Mouse (Mus musculus) CH12.LX (cell line): ENCODE measurements around the gene Fgf11. TPM values are rescaled to one million over a fixed set of nuclear protein-coding genes. Genes with fewer than 3 reads are reported as not detected.

Source experiments
- DNase-seq: peaks from one replicate; pipeline ENCODE4 v3.0.0-alpha.2; 2013; ENCODE audit errors: extremely low read depth
- H3K27ac ChIP-seq: 2 replicates; pipeline ENCODE4 v1.5.1; 2012; ENCODE audit warnings: low read depth, mild to moderate bottlenecking, control low read depth, moderate library complexity; ENCODE audit not compliant: insufficient read depth
- H3K27me3 ChIP-seq: replicated peaks from 2 replicates; pipeline ENCODE3; 2012; ENCODE audit warnings: inconsistent platforms
- H3K36me3 ChIP-seq, 2 experiments: replicated peaks in 1 of 2; 2 replicates each; pipeline versions ENCODE3 to v1.6.1; 2012; ENCODE audit warnings: inconsistent platforms in 1 of 2, low read length in 1 of 2, mild to moderate bottlenecking in 1 of 2, mixed read lengths in 1 of 2, moderate library complexity in 1 of 2; ENCODE audit not compliant: control insufficient read depth in 1 of 2, insufficient read depth in 1 of 2
- H3K4me1 ChIP-seq, 2 experiments: 2 replicates each; pipeline ENCODE4 v1.6.1; 2012; ENCODE audit warnings: inconsistent platforms in 1 of 2, moderate library complexity in 1 of 2; ENCODE audit not compliant: insufficient read depth in 2 of 2, control insufficient read depth in 1 of 2
- H3K4me2 ChIP-seq: 2 replicates; pipeline ENCODE4 v1.6.1; 2012; ENCODE audit warnings: low read depth, mild to moderate bottlenecking, control low read depth; ENCODE audit not compliant: poor library complexity, insufficient read depth, severe bottlenecking
- H3K4me3 ChIP-seq, 3 experiments: fragments of 150-350 bp in 1 of 3; sonication (generic) in 1 of 3; replicated peaks in 1 of 3; 2 replicates each; pipeline versions ENCODE3 to v1.5.1; 2011 to 2012; ENCODE audit warnings: low read depth in 2 of 3, low read length in 2 of 3, mild to moderate bottlenecking in 2 of 3, moderate library complexity in 2 of 3, control low read depth in 1 of 3, improper control_type of control experiment in 1 of 3, inconsistent platforms in 1 of 3, mixed read lengths in 1 of 3; ENCODE audit not compliant: poor library complexity in 1 of 3
- H3K79me2 ChIP-seq: replicated peaks from 2 replicates; pipeline ENCODE4 v1.6.1; 2012; ENCODE audit warnings: mild to moderate bottlenecking, moderate library complexity; ENCODE audit not compliant: control insufficient read depth, poor library complexity, insufficient read depth, severe bottlenecking; ENCODE audit errors: extremely low read depth
- H3K9ac ChIP-seq: 2 replicates; pipeline ENCODE4 v1.6.1; 2012; ENCODE audit warnings: low read depth, mild to moderate bottlenecking, control low read depth, moderate library complexity; ENCODE audit not compliant: insufficient read depth
- H3K9me3 ChIP-seq: replicated peaks from 2 replicates; pipeline ENCODE3; 2012; ENCODE audit warnings: low read length, inconsistent platforms, mixed read lengths
- CHD1 ChIP-seq: IDR thresholded peaks from 2 replicates; pipeline ENCODE4 v1.6.1; 2012; ENCODE audit warnings: low read depth, low read length, improper control_type of control experiment, inconsistent platforms
- CTCF ChIP-seq, 2 experiments: IDR thresholded peaks in 1 of 2; conservative IDR thresholded peaks in 1 of 2; 2 replicates each; pipeline ENCODE4 v1.5.1; 2011 to 2012; ENCODE audit warnings: low read depth in 2 of 2, low read length in 2 of 2, improper control_type of control experiment in 1 of 2, inconsistent platforms in 1 of 2, mild to moderate bottlenecking in 1 of 2, moderate library complexity in 1 of 2
- RAD21 ChIP-seq: IDR thresholded peaks from 2 replicates; pipeline ENCODE4 v1.6.1; 2011; ENCODE audit warnings: low read depth, mild to moderate bottlenecking, low read length, improper control_type of control experiment, moderate library complexity
- SMC3 ChIP-seq: IDR thresholded peaks from 2 replicates; pipeline ENCODE4 v1.6.1; 2011; ENCODE audit warnings: low read depth, low read length, improper control_type of control experiment
- UBTF ChIP-seq: IDR thresholded peaks from 2 replicates; pipeline ENCODE4 v1.6.1; 2012; ENCODE audit warnings: low read depth, mild to moderate bottlenecking, inconsistent platforms, low read length, improper control_type of control experiment, moderate library complexity
- ZMIZ1 ChIP-seq: IDR thresholded peaks from 2 replicates; pipeline ENCODE4 v1.6.1; 2012; ENCODE audit warnings: low read depth, mild to moderate bottlenecking, inconsistent platforms, low read length, improper control_type of control experiment
- dilution Hi-C: fragments of 300-500 bp; cut with MboI; formaldehyde crosslinking; loops from 2 replicates; pipeline ENCODE4 v1.14.3; 2020; ENCODE audit warnings: low sequenced_read_pairs; ENCODE audit not compliant: extremely low pct_unique_long_range_greater_than_20kb, extremely low pct_ligation_motif_present
- in situ Hi-C: fragments of 300-500 bp; cut with MboI; formaldehyde crosslinking; loops from 3 replicates; pipeline ENCODE4 v1.14.3; 2019; ENCODE audit warnings: low sequenced_read_pairs, low pct_ligation_motif_present, low pct_unique_long_range_greater_than_20kb, mixed read lengths
- polyA plus RNA-seq: library from polyadenylated mRNA; unstranded; fragments of >175 nt; gene quantifications from 2 replicates; pipeline ENCODE4 v1.2.1, GENCODE M21; 2012; ENCODE audit warnings: low read depth; ENCODE audit not compliant: insufficient read length
- total RNA-seq, 2 experiments: library from RNA; depleted of rRNA; stranded (reverse); fragments of 300-350 nt in 1 of 2; fragments of >200 nt in 1 of 2; gene quantifications; 2 replicates each; pipeline ENCODE4 v1.2.3; 2012 to 2014

Gene Fgf11
- total and polyA plus RNA-seq, 3 experiments: 0.93 to 3.9 (median 1.8) TPM

- no peak for TF ChIP-seq UBTF
- Histone ChIP-seq H3K4me2 (no peak overlapping the region), H3K27me3 (peaks cover 80% of the 10 kb centered on the region), H3K4me3 (no peak overlapping the region), H3K79me2 (no peaks in the 10 kb centered on the region), H3K36me3 (no peaks in the 10 kb centered on the region), H3K4me1 (no peaks in the 10 kb centered on the region), H3K27ac (no peak overlapping the region), H3K9ac (no peak overlapping the region), H3K9me3 (no peaks in the 10 kb centered on the region)
- in situ Hi-C loops (no loop called here), dilution Hi-C loops (no loop called here)
- no peak for DNase-seq
Observed at GRCm38 (mm10) chr11:69816520-69816919, 14.9 kb upstream of the Fgf11 start.

GRCm38 (mm10) chr11:69815155-69815554, 13.5 kb upstream of the Fgf11 start, which contains the start of gene Gm39566:
TSS of gene Gm39566 (minus strand) at chr11:69815298.
- Histone ChIP-seq H3K9me3 (peaks cover 9% of the 10 kb centered on the region), H3K4me1 (no peaks in the 10 kb centered on the region), H3K27me3 (peaks cover 80% of the 10 kb centered on the region), H3K4me2 (no peak within 1 kb of the TSS), H3K9ac (no peak within 1 kb of the TSS), H3K4me3 (no peak within 1 kb of the TSS), H3K27ac (no peak within 1 kb of the TSS), H3K36me3 (no peaks in the 10 kb centered on the region), H3K79me2 (no peaks in the 10 kb centered on the region)
- TF ChIP-seq SMC3: peak; percentile 29; the same call in 1 of the 2 replicates
- TF ChIP-seq CTCF (conservative IDR thresholded peaks at IDR 0.05 in 1 of 2, IDR thresholded peaks at IDR 0.05 in 1 of 2; ENCODE audit: low read depth in 2 of 2, low read length in 2 of 2): peak in 1 of 2 experiments; percentile 47; a peak in 2 of 4 replicates
- no peak for TF ChIP-seq UBTF
- peak; percentile 7 for TF ChIP-seq RAD21
- in situ Hi-C loops (no loop called here), dilution Hi-C loops (no loop called here)
- no peak for DNase-seq

GRCm38 (mm10) chr11:69810280-69810679, 8.6 kb upstream of the Fgf11 start:
- no peaks in the 10 kb centered on the region for H3K36me3 ChIP-seq
- H3K27ac ChIP-seq: no peak overlapping the region
- TF ChIP-seq CTCF (conservative IDR thresholded peaks at IDR 0.05 in 1 of 2, IDR thresholded peaks at IDR 0.05 in 1 of 2; ENCODE audit: low read depth in 2 of 2, low read length in 2 of 2) (peak in 1 of 2 experiments; percentile 42; a peak in 2 of 4 replicates), RAD21 (peak; percentile 3), SMC3 (peak; percentile 16; the same call in 1 of the 2 replicates), CHD1 (no peak), ZMIZ1 (no peak)
- H3K9ac ChIP-seq: no peak overlapping the region
- H3K27me3 ChIP-seq: peaks cover 72% of the 10 kb centered on the region
- in situ Hi-C loops (no loop called here), dilution Hi-C loops (no loop called here)
- no peaks in the 10 kb centered on the region for H3K4me1 ChIP-seq
- peaks cover 13% of the 10 kb centered on the region for H3K9me3 ChIP-seq
- no peak overlapping the region for H3K4me3 ChIP-seq
- no peaks in the 10 kb centered on the region for H3K79me2 ChIP-seq
- H3K4me2 ChIP-seq: no peak overlapping the region
- DNase-seq: no peak
